Mouse (Mus musculus) MEL (cell line): ENCODE data around the gene Klk1b24. TPM values are rescaled to one million over a fixed set of nuclear protein-coding genes. Genes with fewer than 3 reads are reported as not detected.
"Not testable (repeated sequence)": the region's sequence is repeated elsewhere in the genome, so short reads cannot be mapped to it uniquely, and the experiment has no call there.

Experiments
- DNase-seq: peaks from one replicate; pipeline ENCODE4 v3.0.0; 2011; ENCODE audit warnings: low read depth, low spot score
- H3K27ac ChIP-seq: 2 replicates; pipeline ENCODE4 v1.5.1; 2012; ENCODE audit warnings: low read depth, mild to moderate bottlenecking, control low read depth, low read length, moderate library complexity; ENCODE audit not compliant: control insufficient read depth
- H3K27me3 ChIP-seq, 2 experiments: fragments of 150-350 bp in 1 of 2; sonication (generic) in 1 of 2; 2 replicates each; pipeline ENCODE4 v1.6.1; 2012; ENCODE audit warnings: low read length in 2 of 2, mild to moderate bottlenecking in 2 of 2, improper control_type of control experiment in 1 of 2, moderate library complexity in 1 of 2; ENCODE audit not compliant: insufficient read depth in 2 of 2, control insufficient read depth in 1 of 2
- H3K36me3 ChIP-seq, 2 experiments: 2 replicates each; pipeline ENCODE4 v1.6.1; 2012 to 2014; ENCODE audit warnings: low read length in 2 of 2, improper control_type of control experiment in 1 of 2, inconsistent platforms in 1 of 2, mild to moderate bottlenecking in 1 of 2; ENCODE audit not compliant: insufficient read depth in 2 of 2, control insufficient read depth in 1 of 2
- H3K4me1 ChIP-seq, 2 experiments: fragments of 150-350 bp in 1 of 2; sonication (generic) in 1 of 2; 2 replicates each; pipeline ENCODE4 v1.6.1; 2012; ENCODE audit warnings: low read length in 2 of 2, improper control_type of control experiment in 1 of 2, mild to moderate bottlenecking in 1 of 2; ENCODE audit not compliant: insufficient read depth in 2 of 2, control insufficient read depth in 1 of 2
- H3K4me3 ChIP-seq, 2 experiments: fragments of 150-350 bp in 1 of 2; sonication (generic) in 1 of 2; 2 replicates each; pipeline ENCODE4 v1.5.1; 2012; ENCODE audit warnings: low read depth in 2 of 2, low read length in 2 of 2, mild to moderate bottlenecking in 2 of 2, moderate library complexity in 2 of 2, control low read depth in 1 of 2, improper control_type of control experiment in 1 of 2; ENCODE audit not compliant: control insufficient read depth in 1 of 2, insufficient read depth in 1 of 2
- H3K79me2 ChIP-seq: 2 replicates; pipeline ENCODE4 v1.6.1; 2012; ENCODE audit warnings: mild to moderate bottlenecking, low read length, moderate library complexity; ENCODE audit not compliant: control insufficient read depth, poor library complexity, insufficient read depth
- H3K9ac ChIP-seq: 2 replicates; pipeline ENCODE4 v1.6.1; 2012; ENCODE audit warnings: low read depth, mild to moderate bottlenecking, control low read depth, low read length, moderate library complexity; ENCODE audit not compliant: control insufficient read depth, poor library complexity, severe bottlenecking
- H3K9me3 ChIP-seq: fragments of 150-350 bp; sonication (generic); replicated peaks from 2 replicates; pipeline ENCODE4 v1.6.1; 2012; ENCODE audit warnings: mild to moderate bottlenecking, low read length, improper control_type of control experiment, moderate library complexity; ENCODE audit not compliant: insufficient read depth
- GABPA ChIP-seq: IDR thresholded peaks from 2 replicates; pipeline ENCODE4 v1.6.1; 2012; ENCODE audit warnings: low read depth, mild to moderate bottlenecking, inconsistent platforms, low read length, improper control_type of control experiment, moderate library complexity
- NRF1 ChIP-seq: IDR thresholded peaks from 2 replicates; pipeline ENCODE4 v1.6.1; 2014; ENCODE audit warnings: low read depth, mild to moderate bottlenecking, inconsistent platforms, low read length, improper control_type of control experiment, moderate library complexity; ENCODE audit not compliant: poor library complexity, insufficient read depth, severe bottlenecking
- UBTF ChIP-seq: IDR thresholded peaks from 2 replicates; pipeline ENCODE4 v1.6.1; 2012; ENCODE audit warnings: low read depth, mild to moderate bottlenecking, inconsistent platforms, low read length, improper control_type of control experiment, moderate library complexity, borderline replicate concordance; ENCODE audit not compliant: insufficient read depth
- ZNF384 ChIP-seq: IDR thresholded peaks from 2 replicates; pipeline ENCODE4 v1.6.1; 2012; ENCODE audit warnings: low read depth, mild to moderate bottlenecking, inconsistent platforms, low read length, improper control_type of control experiment
- polyA plus RNA-seq, 2 experiments: library from polyadenylated mRNA; stranded (reverse) in 1 of 2; unstranded in 1 of 2; fragments of >175 nt in 1 of 2; fragments of >200 nt in 1 of 2; gene quantifications; 2 replicates each; pipeline versions ENCODE4 v1.2.1 to v1.2.4; 2012; ENCODE audit warnings: low replicate concordance in 2 of 2, low read depth in 1 of 2; ENCODE audit not compliant: insufficient read length in 2 of 2, insufficient read depth in 1 of 2, missing spikeins in 1 of 2
- total RNA-seq: library from RNA; depleted of rRNA; stranded (reverse); fragments of 300-350 nt; gene quantifications from 2 replicates; pipeline ENCODE4 v1.2.3, GENCODE M21; 2012; rRNA removed

Klk1b24 gene
- total RNA-seq (not detected in 2 replicates), polyA plus RNA-seq (not detected)

DNA sequence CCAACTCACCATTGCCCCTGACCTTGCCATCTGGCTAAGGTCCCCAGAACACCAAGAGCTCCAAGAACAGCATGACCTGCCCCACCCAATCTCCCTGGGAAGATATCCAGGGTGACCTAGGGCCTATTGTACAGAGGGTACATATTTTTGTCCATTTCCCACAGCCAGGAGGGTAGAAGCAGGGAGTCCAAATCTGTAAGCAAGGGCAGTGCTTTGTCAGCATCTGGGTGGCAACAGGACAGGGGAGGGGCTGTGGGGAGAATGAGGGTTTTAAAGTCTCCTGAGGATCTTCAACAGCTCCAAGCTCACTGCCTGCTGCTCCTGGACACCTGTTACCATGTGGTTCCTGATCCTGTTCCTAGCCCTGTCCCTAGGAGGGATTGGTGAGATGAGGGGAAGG is at the start of gene Klk1b24:
Gene Klk1b24 (plus strand): TSS at position 301 of the 400 bp plus-strand sequence.
- not testable (repeated sequence) for DNase-seq, H3K27ac ChIP-seq, H3K9ac ChIP-seq, H3K4me1 ChIP-seq, H3K27me3 ChIP-seq, H3K36me3 ChIP-seq, H3K79me2 ChIP-seq, H3K4me3 ChIP-seq, H3K9me3 ChIP-seq

DNA sequence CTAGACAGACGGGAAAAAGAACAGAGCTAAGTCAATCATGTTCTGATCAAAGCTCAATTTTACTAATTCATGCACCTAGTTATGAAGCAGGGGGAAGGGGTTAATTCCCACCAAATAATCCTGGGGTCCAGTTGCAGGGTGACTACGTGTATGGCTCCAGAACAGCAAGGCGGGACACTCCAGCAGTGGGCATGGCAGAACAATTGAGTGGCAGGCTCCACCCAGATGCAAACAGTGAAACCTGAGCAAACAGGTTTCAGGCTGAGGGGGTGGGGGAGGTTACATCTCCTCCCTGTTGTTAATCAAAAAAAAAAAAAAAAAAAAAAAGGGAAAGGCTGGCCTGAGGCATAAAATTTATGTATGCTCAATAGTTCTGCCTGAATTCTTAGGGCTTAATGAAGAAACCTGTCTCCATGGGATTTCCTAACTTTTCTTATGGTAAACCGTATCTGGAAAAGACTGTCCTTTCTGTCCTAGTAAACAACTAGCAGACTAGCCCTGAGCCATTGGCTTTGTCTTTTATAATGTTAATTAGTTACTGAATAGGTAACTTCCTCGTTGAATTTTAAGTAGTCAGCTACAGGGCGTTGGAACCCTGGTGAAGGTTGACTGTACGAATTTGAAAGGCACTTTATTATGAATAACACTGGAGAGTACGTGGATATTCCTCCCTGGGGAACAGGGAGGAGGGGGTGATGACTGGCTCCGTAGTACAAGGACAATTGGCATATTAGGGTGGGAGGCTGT is 8.6 kb upstream of the Klk1b24 start:
- Histone ChIP-seq H3K27ac (no peak overlapping the region), H3K9ac (no peak overlapping the region), H3K4me1 (no peaks in the 10 kb centered on the region), H3K4me3 (no peak overlapping the region), H3K9me3 (no peaks in the 10 kb centered on the region), H3K79me2 (no peaks in the 10 kb centered on the region), H3K27me3 (no peaks in the 10 kb centered on the region), H3K36me3 (no peaks in the 10 kb centered on the region)
- DNase-seq: no peak
- no peak for TF ChIP-seq GABPA
- TF ChIP-seq UBTF: no peak
- TF ChIP-seq ZNF384: no peak
- no peak for TF ChIP-seq NRF1

DNA sequence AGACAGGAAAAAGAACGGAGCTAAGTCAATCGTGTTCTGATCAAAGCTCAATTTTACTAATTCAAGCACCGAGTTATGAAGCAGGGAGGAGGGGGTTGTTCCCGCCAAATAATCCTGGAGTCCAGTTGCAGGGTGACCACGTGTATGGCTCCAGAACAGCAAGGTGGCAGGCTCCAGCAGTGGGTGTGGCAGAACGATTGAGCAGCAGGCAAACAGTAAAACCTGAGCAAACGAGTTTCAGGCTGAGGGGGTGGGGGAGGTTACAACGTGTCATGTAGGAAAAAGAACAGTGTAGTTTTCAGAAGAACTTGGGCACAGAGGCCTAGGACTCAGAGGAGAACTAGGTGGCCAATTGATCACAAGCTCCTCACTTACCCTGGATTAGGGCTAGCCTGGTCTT is 1.5 kb upstream of the Klk1b24 start:
- H3K79me2 ChIP-seq, H3K4me1 ChIP-seq, H3K9ac ChIP-seq, H3K27ac ChIP-seq, DNase-seq, H3K36me3 ChIP-seq, H3K4me3 ChIP-seq, H3K9me3 ChIP-seq, H3K27me3 ChIP-seq: not testable (repeated sequence)

DNA sequence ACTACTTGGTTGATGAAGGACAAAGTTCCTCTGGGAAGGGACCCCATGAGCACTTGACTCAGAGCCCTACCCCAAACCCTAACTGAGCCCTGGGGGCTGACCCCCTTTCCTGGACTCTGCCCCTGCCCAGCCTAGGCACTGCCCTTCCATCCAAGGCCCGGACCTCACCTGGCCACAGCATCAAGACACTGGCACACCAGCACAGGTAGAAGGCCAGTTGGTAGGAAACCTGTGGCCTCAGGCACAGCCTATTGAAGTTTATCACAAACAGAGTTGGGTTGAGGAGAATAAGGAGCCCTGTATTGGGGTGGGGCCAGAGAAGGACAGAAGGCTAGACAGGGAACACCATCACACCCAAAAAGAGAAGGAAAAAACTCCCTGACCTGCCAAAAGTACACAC is 5.4 kb downstream of the Klk1b24 start:
- not testable (repeated sequence) for H3K27ac ChIP-seq, H3K9me3 ChIP-seq, H3K79me2 ChIP-seq, H3K4me3 ChIP-seq, H3K9ac ChIP-seq, H3K36me3 ChIP-seq, H3K27me3 ChIP-seq, H3K4me1 ChIP-seq, DNase-seq
